Mouse (Mus musculus) embryonic facial prominence, embryonic 15.5 days (tissue): Measurements from ENCODE around the gene Nrxn2. TPM values are rescaled to one million over a fixed set of nuclear protein-coding genes. Genes with fewer than 3 reads are reported as not detected.

ENCODE experiments used
- ATAC-seq: fragments of 200-750 bp; cut with Nextera tagmentation; 2 replicates; pipeline ENCODE4 v1.8.0; 2017; ENCODE audit warnings: low read depth, moderate TSS enrichment; ENCODE audit not compliant: insufficient number of reproducible peaks, low FRiP score, low TSS enrichment
- H3K27ac ChIP-seq: fragments of 300-500 bp; sonication (generic); replicated peaks from 2 replicates; pipeline ENCODE4 v1.5.1; 2015; ENCODE audit warnings: mild to moderate bottlenecking, inconsistent platforms
- H3K27me3 ChIP-seq: fragments of 300-500 bp; sonication (generic); 2 replicates; pipeline ENCODE4 v1.6.1; 2015; ENCODE audit warnings: inconsistent platforms
- H3K36me3 ChIP-seq: fragments of 300-500 bp; sonication (generic); 2 replicates; pipeline ENCODE4 v1.6.1; 2015; ENCODE audit warnings: mild to moderate bottlenecking, inconsistent platforms
- H3K4me1 ChIP-seq: fragments of 300-500 bp; sonication (generic); 2 replicates; pipeline ENCODE4 v1.6.1; 2015; ENCODE audit warnings: inconsistent platforms
- H3K4me2 ChIP-seq: fragments of 300-500 bp; sonication (generic); replicated peaks from 2 replicates; pipeline ENCODE4 v1.6.1; 2015; ENCODE audit warnings: mild to moderate bottlenecking, inconsistent platforms
- H3K4me3 ChIP-seq: fragments of 300-500 bp; sonication (generic); replicated peaks from 2 replicates; pipeline ENCODE4 v1.5.1; 2015; ENCODE audit warnings: mild to moderate bottlenecking, inconsistent platforms
- H3K9ac ChIP-seq: fragments of 300-500 bp; sonication (generic); 2 replicates; pipeline ENCODE4 v1.6.1; 2015; ENCODE audit warnings: inconsistent platforms
- H3K9me3 ChIP-seq: fragments of 300-500 bp; sonication (generic); replicated peaks from 2 replicates; pipeline ENCODE4 v1.6.1; 2016; ENCODE audit warnings: inconsistent platforms
- WGBS: fragments of 180-500 bp; shearing (Covaris S2); methylation state at CpG from one replicate; pipeline ENCODE4 v1.1.7; 2015; 5-methylcytosine and 5-hydroxymethylcytosine counted together
- polyA plus RNA-seq: library from polyadenylated mRNA; unstranded; fragments of >200 nt; fragmentation: Nextera tagmentation; extraction: Ambion mirVana; gene quantifications from 2 replicates; pipeline ENCODE4 v1.2.1, GENCODE M21; 2015

The Nrxn2 gene
- polyA plus RNA-seq, 1 experiment from 2014 or later, result 1.8 TPM

GRCm38 (mm10) chr19:6509881-6510280, 91.3 kb downstream of the Nrxn2 start:
- no peak overlapping the region for H3K27ac ChIP-seq
- ATAC-seq, result no peak
- H3K4me1 ChIP-seq, result peaks cover 4% of the 10 kb centered on the region; the same call in 1 of the 2 replicates
- H3K4me2 ChIP-seq, result no peak overlapping the region
- no peaks in the 10 kb centered on the region for H3K36me3 ChIP-seq
- 71% methylated on average over 10 of the region's 10 CpGs for WGBS
- H3K4me3 ChIP-seq, result no peak overlapping the region
- no peak overlapping the region for H3K9ac ChIP-seq
- no peaks in the 10 kb centered on the region for H3K9me3 ChIP-seq
- peaks cover 61% of the 10 kb centered on the region for H3K27me3 ChIP-seq

GRCm38 (mm10) chr19:6510546-6510945, 92.0 kb downstream of the Nrxn2 start:
- Histone ChIP-seq H3K4me2 (no peak overlapping the region), H3K27me3 (peaks cover 61% of the 10 kb centered on the region), H3K27ac (no peak overlapping the region), H3K9me3 (no peaks in the 10 kb centered on the region), H3K36me3 (no peaks in the 10 kb centered on the region), H3K9ac (no peak overlapping the region), H3K4me1 (peaks cover 4% of the 10 kb centered on the region; the same call in 1 of the 2 replicates), H3K4me3 (no peak overlapping the region)
- WGBS, result 76% methylated on average over 2 of the region's 2 CpGs
- no peak for ATAC-seq

GRCm38 (mm10) chr19:6513389-6514139, 95.0 kb downstream of the Nrxn2 start:
- Histone ChIP-seq H3K9me3 (no peaks in the 10 kb centered on the region), H3K36me3 (no peaks in the 10 kb centered on the region), H3K4me3 (no peak overlapping the region), H3K27me3 (peaks cover 33% of the 10 kb centered on the region), H3K9ac (no peak overlapping the region), H3K4me2 (no peak overlapping the region), H3K27ac (no peak overlapping the region), H3K4me1 (peaks cover 7% of the 10 kb centered on the region)
- 7% methylated on average over 15 of the region's 15 CpGs for WGBS
- no peak for ATAC-seq

- Histone ChIP-seq H3K4me2 (no peak overlapping the region), H3K9me3 (no peaks in the 10 kb centered on the region), H3K27ac (no peak overlapping the region), H3K9ac (no peak overlapping the region), H3K4me3 (no peak overlapping the region), H3K36me3 (no peaks in the 10 kb centered on the region), H3K27me3 (peaks cover 33% of the 10 kb centered on the region), H3K4me1 (peaks cover 11% of the 10 kb centered on the region)
- 63% methylated on average over 6 of the region's 6 CpGs for WGBS
- ATAC-seq, result no peak
Measured at GRCm38 (mm10) chr19:6514940-6515339, 96.4 kb downstream of the Nrxn2 start.

- Histone ChIP-seq H3K9ac (no peak overlapping the region), H3K36me3 (no peaks in the 10 kb centered on the region), H3K4me2 (no peak overlapping the region), H3K4me3 (no peak overlapping the region), H3K9me3 (no peaks in the 10 kb centered on the region), H3K27me3 (peaks cover 33% of the 10 kb centered on the region), H3K27ac (no peak overlapping the region), H3K4me1 (peaks cover 11% of the 10 kb centered on the region)
- no peak for ATAC-seq
- 65% methylated on average over 5 of the region's 5 CpGs for WGBS
Measured at GRCm38 (mm10) chr19:6515448-6515847, 96.9 kb downstream of the Nrxn2 start.

GRCm38 (mm10) chr19:6516153-6516552, 97.6 kb downstream of the Nrxn2 start:
- Histone ChIP-seq H3K9me3 (no peaks in the 10 kb centered on the region), H3K4me2 (no peak overlapping the region), H3K4me3 (no peak overlapping the region), H3K27ac (no peak overlapping the region), H3K27me3 (peaks cover 33% of the 10 kb centered on the region), H3K36me3 (no peaks in the 10 kb centered on the region), H3K9ac (no peak overlapping the region), H3K4me1 (peaks cover 11% of the 10 kb centered on the region)
- ATAC-seq, result no peak
- 58% methylated on average over 8 of the region's 8 CpGs for WGBS

- H3K27me3 ChIP-seq, result peaks cover 14% of the 10 kb centered on the region
- 38% methylated on average over 5 of the region's 5 CpGs for WGBS
- no peak for ATAC-seq
- no peak overlapping the region for H3K4me3 ChIP-seq
- no peaks in the 10 kb centered on the region for H3K9me3 ChIP-seq
- H3K36me3 ChIP-seq, result no peaks in the 10 kb centered on the region
- H3K9ac ChIP-seq, result no peak overlapping the region
- H3K4me2 ChIP-seq, result no peak overlapping the region
- H3K27ac ChIP-seq, result no peak overlapping the region
- peaks cover 7% of the 10 kb centered on the region; the same call in 1 of the 2 replicates for H3K4me1 ChIP-seq
Measured at GRCm38 (mm10) chr19:6518601-6519000, 100.1 kb downstream of the Nrxn2 start.

- Histone ChIP-seq H3K27me3 (peaks cover 6% of the 10 kb centered on the region; the same call in 1 of the 2 replicates), H3K36me3 (no peaks in the 10 kb centered on the region), H3K27ac (no peak overlapping the region), H3K4me1 (peaks cover 7% of the 10 kb centered on the region; the same call in 1 of the 2 replicates), H3K4me3 (no peak overlapping the region), H3K9ac (no peak overlapping the region), H3K4me2 (no peak overlapping the region), H3K9me3 (no peaks in the 10 kb centered on the region)
- no peak for ATAC-seq
- WGBS, result 65% methylated on average over 2 of the region's 2 CpGs
Measured at GRCm38 (mm10) chr19:6519483-6519882, 101.0 kb downstream of the Nrxn2 start.

GRCm38 (mm10) chr19:6521630-6522029, 103.1 kb downstream of the Nrxn2 start:
- H3K9me3 ChIP-seq, result no peaks in the 10 kb centered on the region
- WGBS, result 87% methylated on average over 3 of the region's 3 CpGs
- H3K4me2 ChIP-seq, result no peak overlapping the region
- H3K27ac ChIP-seq, result no peak overlapping the region
- ATAC-seq, result no peak
- H3K9ac ChIP-seq, result no peak overlapping the region
- peaks cover 7% of the 10 kb centered on the region; the same call in 1 of the 2 replicates for H3K4me1 ChIP-seq
- no peak overlapping the region for H3K4me3 ChIP-seq
- no peaks in the 10 kb centered on the region for H3K36me3 ChIP-seq
- H3K27me3 ChIP-seq, result no peaks in the 10 kb centered on the region

GRCm38 (mm10) chr19:6522289-6522688, 103.8 kb downstream of the Nrxn2 start:
- no peak for ATAC-seq

GRCm38 (mm10) chr19:6525023-6525422, 106.5 kb downstream of the Nrxn2 start:
- Histone ChIP-seq H3K36me3 (no peaks in the 10 kb centered on the region), H3K9me3 (no peaks in the 10 kb centered on the region), H3K9ac (no peak overlapping the region), H3K4me1 (no peaks in the 10 kb centered on the region), H3K27ac (no peak overlapping the region), H3K4me3 (no peak overlapping the region), H3K27me3 (peaks cover 12% of the 10 kb centered on the region), H3K4me2 (no peak overlapping the region)
- ATAC-seq, result no peak
- 73% methylated on average over 4 of the region's 4 CpGs for WGBS

More at GRCm38 (mm10) chr19:6522289-6522688, 103.8 kb downstream of the Nrxn2 start:
- WGBS, result 88% methylated on average over 14 of the region's 14 CpGs
- H3K36me3 ChIP-seq, result no peaks in the 10 kb centered on the region
- peaks cover 7% of the 10 kb centered on the region; the same call in 1 of the 2 replicates for H3K4me1 ChIP-seq
- no peak overlapping the region for H3K4me3 ChIP-seq
- H3K27ac ChIP-seq, result no peak overlapping the region
- no peak overlapping the region for H3K4me2 ChIP-seq
- no peak overlapping the region for H3K9ac ChIP-seq
- H3K9me3 ChIP-seq, result no peaks in the 10 kb centered on the region
- no peaks in the 10 kb centered on the region for H3K27me3 ChIP-seq

- Histone ChIP-seq H3K27ac (no peak overlapping the region), H3K9me3 (no peaks in the 10 kb centered on the region), H3K4me1 (peaks cover 2% of the 10 kb centered on the region; the same call in 1 of the 2 replicates), H3K9ac (no peak overlapping the region), H3K4me3 (no peak overlapping the region), H3K36me3 (no peaks in the 10 kb centered on the region), H3K27me3 (peaks cover 18% of the 10 kb centered on the region), H3K4me2 (no peak overlapping the region)
- WGBS, result 85% methylated on average over 9 of the region's 9 CpGs
- no peak for ATAC-seq
Measured at GRCm38 (mm10) chr19:6526010-6526409, 107.5 kb downstream of the Nrxn2 start.
